Mouse (Mus musculus) midbrain, embryonic 16.5 days (tissue): ENCODE measurements around the gene Nt5c1a. TPM values are rescaled to one million over a fixed set of nuclear protein-coding genes. Genes with fewer than 3 reads are reported as not detected.
A peak's percentile ranks its signal among the peaks of the same experiment; 100 is the strongest.
"Not testable (repeated sequence)": the region's sequence is repeated elsewhere in the genome, so short reads cannot be mapped to it uniquely, and the experiment has no call there.

Experiments used
- ATAC-seq: fragments of 200-750 bp; cut with Nextera tagmentation; 2 replicates; pipeline ENCODE4 v1.8.0; 2017; ENCODE audit warnings: moderate TSS enrichment
- H3K27ac ChIP-seq: fragments of 300-500 bp; sonication (generic); 2 replicates; pipeline ENCODE4 v1.5.1; 2014; ENCODE audit warnings: mild to moderate bottlenecking, low read length, mixed read lengths
- H3K27me3 ChIP-seq: fragments of 300-500 bp; sonication (generic); 2 replicates; pipeline ENCODE4 v1.6.1; 2014; ENCODE audit warnings: low read depth, low read length, mixed read lengths; ENCODE audit not compliant: control insufficient read depth, insufficient read depth
- H3K36me3 ChIP-seq: fragments of 300-500 bp; sonication (generic); 2 replicates; pipeline ENCODE4 v1.6.1; 2014; ENCODE audit warnings: mild to moderate bottlenecking, low read length, moderate library complexity, mixed read lengths; ENCODE audit not compliant: control insufficient read depth, insufficient read depth
- H3K4me1 ChIP-seq: fragments of 300-500 bp; sonication (generic); 2 replicates; pipeline ENCODE4 v1.6.1; 2014; ENCODE audit warnings: mild to moderate bottlenecking, low read length, mixed read lengths; ENCODE audit not compliant: control insufficient read depth, insufficient read depth
- H3K4me2 ChIP-seq: fragments of 300-500 bp; sonication (generic); 2 replicates; pipeline ENCODE4 v1.6.1; 2014; ENCODE audit warnings: mild to moderate bottlenecking, low read length, mixed read lengths
- H3K4me3 ChIP-seq: fragments of 300-500 bp; sonication (generic); 2 replicates; pipeline ENCODE4 v1.5.1; 2014; ENCODE audit warnings: low read depth, mild to moderate bottlenecking, low read length, moderate library complexity, mixed read lengths
- H3K9ac ChIP-seq: fragments of 300-500 bp; sonication (generic); 2 replicates; pipeline ENCODE4 v1.6.1; 2014; ENCODE audit warnings: low read depth, low read length, mixed read lengths
- H3K9me3 ChIP-seq: fragments of 300-500 bp; sonication (generic); replicated peaks from 2 replicates; pipeline ENCODE4 v1.6.1; 2014; ENCODE audit warnings: mild to moderate bottlenecking, low read length, mixed read lengths; ENCODE audit not compliant: control insufficient read depth, poor library complexity, severe bottlenecking
- WGBS: fragments of 180-500 bp; shearing (Covaris S2); extraction: QIAGEN DNeasy Blood & Tissue Kit; methylation state at CpG from one replicate; pipeline ENCODE4 v1.1.7; 2014; 5-methylcytosine and 5-hydroxymethylcytosine counted together
- polyA plus RNA-seq: library from polyadenylated mRNA; unstranded; fragments of >200 nt; fragmentation: Nextera tagmentation; extraction: Ambion mirVana; gene quantifications from 2 replicates; pipeline ENCODE4 v1.2.1, GENCODE M21; 2015

Gene Nt5c1a
- 0.15 and 0.17 TPM in 2 replicates for polyA plus RNA-seq

DNA sequence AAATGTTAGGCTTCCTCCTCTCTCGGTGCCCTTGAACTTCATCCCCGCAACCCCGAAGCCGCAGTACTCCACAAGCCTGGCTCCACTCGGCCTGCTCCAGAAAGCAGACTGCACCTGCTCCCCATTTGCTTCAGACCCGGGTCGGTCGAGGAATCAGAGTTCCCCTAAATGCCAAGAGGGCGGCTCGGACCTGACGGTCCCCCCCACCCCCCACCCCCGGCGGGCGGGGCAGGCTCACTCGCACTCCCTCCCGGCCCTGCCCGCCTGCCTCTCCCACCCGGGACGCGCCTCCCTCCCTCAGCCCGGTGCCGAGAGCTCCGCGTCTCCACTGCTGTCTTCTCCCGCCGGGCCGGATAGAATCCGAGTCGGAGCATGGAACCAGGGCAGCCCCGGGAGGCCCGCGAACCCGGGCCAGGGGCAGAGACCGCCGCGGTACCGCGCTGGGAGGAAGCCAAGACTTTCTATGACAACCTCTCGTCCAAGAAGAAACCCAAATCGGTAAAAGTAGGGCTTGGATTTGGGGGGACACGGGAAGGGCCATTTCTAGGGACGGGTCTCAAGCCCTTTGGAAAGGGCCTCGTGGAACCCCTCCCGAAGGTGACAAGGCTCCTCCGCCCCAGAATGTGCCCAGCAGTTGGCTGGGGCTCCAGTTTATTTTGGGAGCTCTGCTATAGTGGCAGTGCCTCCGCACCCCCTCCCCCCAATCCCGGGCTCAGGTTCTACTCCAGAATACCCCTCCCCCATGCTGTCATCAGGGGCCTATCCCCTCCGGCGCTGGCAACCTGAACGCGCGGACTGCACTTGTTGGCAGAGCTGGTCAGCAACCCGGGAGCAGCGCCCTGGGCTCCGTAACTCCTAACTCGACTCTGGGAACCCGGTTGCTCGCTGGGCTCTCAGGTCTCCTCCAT lies at the start of gene Nt5c1a:
Nt5c1a (plus strand) TSS at position 319 of the 908 bp plus-strand sequence.
- peak within 1 kb of the TSS; percentile 45 for H3K9ac ChIP-seq
- peak within 1 kb of the TSS; percentile 76 for H3K4me2 ChIP-seq
- 1% methylated on average over 57 of the region's 58 CpGs for WGBS

DNA sequence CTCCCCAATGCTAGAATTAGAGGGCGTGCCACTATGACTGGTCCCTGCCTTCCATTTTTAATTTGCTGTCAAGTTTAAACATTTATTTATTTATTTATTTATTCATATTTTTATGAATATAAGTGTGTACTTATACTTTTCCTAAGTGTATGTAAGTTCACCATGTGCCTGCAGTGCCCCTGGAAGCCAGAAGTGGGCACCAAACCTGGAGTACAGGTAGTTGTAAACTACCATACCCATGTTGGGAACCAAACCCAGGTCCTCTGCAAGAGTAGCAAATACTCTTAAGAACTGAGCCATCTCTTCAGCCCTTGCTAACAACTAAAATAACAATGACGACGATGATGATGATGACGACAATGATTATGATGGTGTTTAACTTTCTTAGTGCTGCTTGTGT lies 49.3 kb upstream of the Nt5c1a start:
- Histone ChIP-seq H3K27me3 (no peaks in the 10 kb centered on the region), H3K9ac (no peak overlapping the region), H3K4me1 (no peaks in the 10 kb centered on the region), H3K9me3 (no peaks in the 10 kb centered on the region), H3K27ac (no peak overlapping the region), H3K36me3 (no peaks in the 10 kb centered on the region), H3K4me3 (no peak overlapping the region), H3K4me2 (no peak overlapping the region)
- 75% methylated on average over 4 of the region's 4 CpGs for WGBS
- ATAC-seq: no peak

More for the DNA sequence above, at the start of gene Nt5c1a:
- peak; percentile 64 for ATAC-seq
- Histone ChIP-seq H3K4me1 (peaks cover 11% of the 10 kb centered on the region), H3K27me3 (peaks cover 4% of the 10 kb centered on the region; the same call in 1 of the 2 replicates), H3K9me3 (no peaks in the 10 kb centered on the region), H3K4me3 (peak within 1 kb of the TSS; percentile 33), H3K27ac (no peak within 1 kb of the TSS), H3K36me3 (no peaks in the 10 kb centered on the region)

DNA sequence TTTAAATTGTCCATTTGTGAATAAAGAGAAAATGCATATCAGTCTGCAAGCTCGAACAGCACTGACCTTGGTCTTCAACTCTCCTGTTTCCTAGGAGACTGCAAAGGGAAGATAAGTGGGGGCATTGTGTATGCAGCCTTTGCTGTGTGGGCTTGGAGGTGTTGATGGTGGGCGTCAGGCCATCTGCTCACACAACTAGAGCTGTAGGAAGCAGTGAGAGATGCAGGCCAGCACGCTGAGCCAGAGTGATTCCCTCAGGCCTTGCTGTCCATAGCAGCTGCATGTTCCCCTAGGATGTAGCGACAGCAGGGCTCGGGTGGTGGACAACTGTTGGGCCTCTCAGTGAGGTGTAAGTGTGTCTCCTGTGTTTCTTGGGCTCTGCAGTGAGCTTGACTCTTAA lies 48.3 kb upstream of the Nt5c1a start:
- Histone ChIP-seq H3K27me3 (no peaks in the 10 kb centered on the region), H3K9ac (peak overlapping the region; percentile 44; the same call in 1 of the 2 replicates), H3K4me3 (no peak overlapping the region), H3K4me2 (no peak overlapping the region), H3K27ac (no peak overlapping the region), H3K9me3 (no peaks in the 10 kb centered on the region), H3K36me3 (no peaks in the 10 kb centered on the region), H3K4me1 (no peaks in the 10 kb centered on the region)
- WGBS: 43% methylated on average over 5 of the region's 5 CpGs
- ATAC-seq: no peak

DNA sequence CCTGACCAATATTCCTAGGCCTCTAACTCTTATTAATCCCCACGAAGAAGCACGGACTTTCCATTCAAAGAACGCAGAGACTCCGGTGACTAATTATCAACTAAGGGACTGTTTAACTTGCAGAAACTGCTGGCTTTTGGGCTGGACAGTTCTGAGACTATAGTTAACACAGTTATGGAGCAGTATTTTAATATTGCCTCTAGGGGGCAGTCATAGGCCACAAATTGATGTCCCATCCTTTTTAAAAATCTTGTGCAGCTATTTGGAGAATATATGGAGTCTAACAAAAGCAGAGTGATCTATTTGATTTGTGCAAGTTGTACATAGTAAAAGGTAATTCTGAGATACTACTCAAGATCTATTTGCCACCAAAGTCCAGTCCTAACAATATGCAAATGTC lies 46.3 kb upstream of the Nt5c1a start:
- no peaks in the 10 kb centered on the region for H3K36me3 ChIP-seq
- H3K9ac ChIP-seq: no peak overlapping the region
- ATAC-seq: peak; percentile 28; the same call in 1 of the 2 replicates
- H3K4me3 ChIP-seq: no peak overlapping the region
- 25% methylated on average over 4 of the region's 4 CpGs for WGBS
- H3K27me3 ChIP-seq: no peaks in the 10 kb centered on the region
- H3K4me2 ChIP-seq: no peak overlapping the region
- H3K9me3 ChIP-seq: no peaks in the 10 kb centered on the region
- no peak overlapping the region for H3K27ac ChIP-seq
- no peaks in the 10 kb centered on the region for H3K4me1 ChIP-seq

DNA sequence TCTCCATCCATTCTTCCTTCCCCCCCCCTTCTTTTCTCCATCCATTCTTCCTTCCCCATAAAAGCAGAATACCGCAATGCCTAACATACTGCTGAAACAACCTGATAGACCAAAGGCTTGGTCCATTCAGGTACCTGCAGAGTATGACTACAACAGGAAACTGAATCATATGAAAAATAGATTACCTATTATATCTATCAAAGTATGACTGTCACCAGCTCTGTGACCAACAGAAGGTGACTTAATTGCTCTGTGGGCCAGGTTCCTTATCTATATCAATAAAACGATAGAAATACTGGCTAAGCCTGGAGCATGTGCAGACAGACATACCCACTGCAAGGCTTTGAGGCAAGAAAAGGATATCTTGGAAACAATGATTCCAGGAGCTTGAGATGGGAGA lies 45.9 kb upstream of the Nt5c1a start:
- ATAC-seq: no peak
- H3K4me3 ChIP-seq: no peak overlapping the region
- H3K4me2 ChIP-seq: no peak overlapping the region
- 71% methylated on average over 2 of the region's 2 CpGs for WGBS
- H3K9ac ChIP-seq: no peak overlapping the region
- H3K9me3 ChIP-seq: no peaks in the 10 kb centered on the region
- no peak overlapping the region for H3K27ac ChIP-seq
- H3K4me1 ChIP-seq: no peaks in the 10 kb centered on the region
- no peaks in the 10 kb centered on the region for H3K27me3 ChIP-seq
- no peaks in the 10 kb centered on the region for H3K36me3 ChIP-seq

DNA sequence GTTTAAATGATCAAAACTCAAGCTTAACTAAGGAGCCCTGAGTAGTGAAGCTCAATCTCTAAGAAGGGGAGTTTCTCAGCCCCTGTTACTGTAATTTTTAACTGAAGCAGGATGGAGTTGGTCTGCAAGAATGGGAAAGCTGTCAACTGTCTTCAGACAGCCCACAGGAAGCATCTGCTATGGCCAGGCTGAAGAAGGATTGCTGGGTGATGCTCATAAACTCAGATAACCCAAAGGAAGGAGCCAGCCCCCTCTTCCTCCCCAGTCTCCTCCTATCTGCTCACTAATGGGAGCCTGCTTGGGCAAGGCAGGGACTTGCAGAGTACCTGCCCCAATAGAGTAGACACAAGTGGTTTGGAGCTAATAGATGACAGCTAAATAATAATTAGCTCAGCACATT lies 45.5 kb upstream of the Nt5c1a start:
- Histone ChIP-seq H3K4me2 (no peak overlapping the region), H3K36me3 (no peaks in the 10 kb centered on the region), H3K27me3 (no peaks in the 10 kb centered on the region), H3K9me3 (no peaks in the 10 kb centered on the region), H3K9ac (no peak overlapping the region), H3K4me3 (no peak overlapping the region), H3K27ac (no peak overlapping the region), H3K4me1 (no peaks in the 10 kb centered on the region)
- no peak for ATAC-seq

DNA sequence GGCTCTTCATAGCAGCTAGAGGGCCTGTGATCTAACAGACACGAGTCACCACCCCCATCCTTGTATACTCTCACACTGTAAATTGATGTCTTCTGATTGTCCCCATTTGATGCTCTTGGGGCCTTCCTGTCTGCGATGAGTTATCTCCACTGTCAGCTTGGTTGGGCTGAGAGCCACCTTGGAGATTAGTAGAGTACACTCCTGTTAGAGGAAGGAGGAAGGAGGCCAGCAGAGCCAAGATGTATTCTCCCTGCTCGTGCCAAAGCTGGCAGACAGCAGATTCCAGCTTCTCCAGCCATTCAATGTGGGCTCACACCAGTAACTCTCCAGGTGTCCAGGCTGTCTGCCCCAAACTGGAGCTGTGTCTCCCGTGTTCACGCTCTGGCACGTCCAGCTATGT lies 40.7 kb upstream of the Nt5c1a start:
- Histone ChIP-seq H3K9me3 (no peaks in the 10 kb centered on the region), H3K4me1 (peaks cover 7% of the 10 kb centered on the region), H3K4me2 (no peak overlapping the region), H3K27ac (no peak overlapping the region), H3K9ac (no peak overlapping the region), H3K4me3 (no peak overlapping the region), H3K27me3 (no peaks in the 10 kb centered on the region), H3K36me3 (no peaks in the 10 kb centered on the region)
- ATAC-seq: no peak
- 83% methylated on average over 6 of the region's 6 CpGs for WGBS

DNA sequence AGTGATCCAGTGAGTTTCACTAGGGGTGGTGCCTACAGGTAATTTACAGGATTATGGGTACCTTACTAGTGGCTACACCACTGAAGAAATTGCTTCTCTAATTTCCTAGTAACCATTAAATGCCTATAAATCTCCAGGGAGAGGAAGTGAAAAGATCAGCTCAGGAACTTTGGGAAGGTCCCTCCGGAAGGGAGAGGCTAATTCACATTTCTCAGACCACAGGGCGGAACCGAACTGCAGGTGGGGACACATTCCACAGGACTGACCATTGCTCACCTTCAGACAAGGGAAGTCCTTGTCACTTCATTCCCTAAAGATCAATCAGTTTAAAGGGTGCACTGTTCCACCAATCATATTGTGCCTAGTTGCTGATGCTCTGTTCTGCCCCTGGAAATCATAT lies 40.1 kb upstream of the Nt5c1a start:
- not testable (repeated sequence) for H3K4me2 ChIP-seq

DNA sequence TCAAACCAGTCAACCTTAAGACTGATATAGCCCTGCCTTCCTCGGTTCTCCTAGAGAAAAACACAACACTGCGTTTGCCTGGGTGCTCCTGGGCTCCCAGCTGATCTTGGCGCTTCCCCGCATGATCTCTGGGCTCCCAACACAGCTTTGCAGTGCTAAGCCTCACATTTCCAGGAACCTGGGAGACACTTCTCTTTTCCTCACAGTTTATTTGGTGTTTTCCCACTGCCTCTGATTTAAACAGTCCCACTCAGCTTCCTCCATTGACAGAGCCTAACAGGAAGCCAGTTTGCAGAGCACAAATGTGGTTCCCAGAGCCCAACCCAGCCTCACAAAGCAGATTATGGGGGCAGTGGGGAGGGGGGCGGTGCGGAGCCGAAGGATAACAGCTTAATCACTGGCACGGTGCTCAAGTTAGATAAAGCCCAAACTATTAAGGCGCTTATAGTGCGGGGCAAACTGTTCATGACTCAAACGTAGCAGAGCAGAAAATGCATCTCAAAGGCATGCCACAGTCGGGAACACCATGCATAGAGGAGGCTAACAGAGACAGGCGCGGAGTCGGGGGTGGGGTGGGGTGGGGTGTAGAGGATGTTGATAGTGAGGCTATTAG lies 38.9 kb upstream of the Nt5c1a start:
- 2% methylated on average over 15 of the region's 15 CpGs for WGBS
- Histone ChIP-seq H3K36me3 (no peaks in the 10 kb centered on the region), H3K4me3 (no peak overlapping the region; the same call in 1 of the 2 replicates), H3K27me3 (no peaks in the 10 kb centered on the region), H3K4me1 (peaks cover 7% of the 10 kb centered on the region), H3K9me3 (no peaks in the 10 kb centered on the region), H3K27ac (no peak overlapping the region), H3K9ac (no peak overlapping the region), H3K4me2 (peak overlapping the region; percentile 44)
- ATAC-seq: peak; percentile 48; the same call in 1 of the 2 replicates

More for the DNA sequence above, 40.1 kb upstream of the Nt5c1a start:
- H3K36me3 ChIP-seq, H3K4me3 ChIP-seq, ATAC-seq, H3K27me3 ChIP-seq, H3K9me3 ChIP-seq, H3K27ac ChIP-seq, H3K9ac ChIP-seq, H3K4me1 ChIP-seq: not testable (repeated sequence)
- 83% methylated on average over 3 of the region's 3 CpGs for WGBS
